Mouse (Mus musculus) lung, embryonic 14.5 days (tissue): ENCODE measurements around the gene Pigk. TPM values are rescaled to one million over a fixed set of nuclear protein-coding genes. Genes with fewer than 3 reads are reported as not detected.
"Not testable (repeated sequence)": the region's sequence is repeated elsewhere in the genome, so short reads cannot be mapped to it uniquely, and the experiment has no call there.

Source experiments
- ATAC-seq: fragments of 200-750 bp; cut with Nextera tagmentation; 2 replicates; pipeline ENCODE4 v1.8.0; 2017; ENCODE audit warnings: mild to moderate bottlenecking, moderate TSS enrichment, moderate library complexity; ENCODE audit not compliant: insufficient read depth
- DNase-seq: peaks from one replicate; pipeline ENCODE4 v3.0.0-alpha.2; 2015
- H3K27ac ChIP-seq: fragments of 300-500 bp; sonication (generic); 2 replicates; pipeline ENCODE4 v1.5.1; 2014; ENCODE audit warnings: low read depth, mild to moderate bottlenecking, moderate library complexity
- H3K27me3 ChIP-seq: fragments of 300-500 bp; sonication (generic); 2 replicates; pipeline ENCODE4 v1.6.1; 2014; ENCODE audit warnings: low read length, control low read depth; ENCODE audit not compliant: insufficient read depth
- H3K36me3 ChIP-seq: fragments of 300-500 bp; sonication (generic); 2 replicates; pipeline ENCODE4 v1.6.1; 2014; ENCODE audit warnings: control low read depth; ENCODE audit not compliant: insufficient read depth
- H3K4me1 ChIP-seq: fragments of 300-500 bp; sonication (generic); 2 replicates; pipeline ENCODE4 v1.6.1; 2014; ENCODE audit warnings: antibody characterized with exemption, control low read depth; ENCODE audit not compliant: insufficient read depth
- H3K4me2 ChIP-seq: fragments of 300-500 bp; sonication (generic); 2 replicates; pipeline ENCODE4 v1.6.1; 2014; ENCODE audit warnings: mild to moderate bottlenecking
- H3K4me3 ChIP-seq: fragments of 300-500 bp; sonication (generic); 2 replicates; pipeline ENCODE4 v1.5.1; 2014; ENCODE audit warnings: low read depth, low read length
- H3K9ac ChIP-seq: fragments of 300-500 bp; sonication (generic); 2 replicates; pipeline ENCODE4 v1.6.1; 2014
- H3K9me3 ChIP-seq: fragments of 300-500 bp; sonication (generic); 2 replicates; pipeline ENCODE4 v1.6.1; 2016; ENCODE audit warnings: low read depth, low read length, control low read depth
- CTCF ChIP-seq: IDR thresholded peaks from 2 replicates; pipeline ENCODE4 v1.5.1; 2016; ENCODE audit warnings: antibody characterized with exemption, low read depth
- WGBS: fragments of 180-500 bp; shearing (Covaris S2); extraction: QIAGEN DNeasy Blood & Tissue Kit; methylation state at CpG from one replicate; pipeline ENCODE4 v1.1.7; 2014; 5-methylcytosine and 5-hydroxymethylcytosine counted together
- polyA plus RNA-seq: library from polyadenylated mRNA; unstranded; fragments of >200 nt; fragmentation: Nextera tagmentation; extraction: Ambion mirVana; gene quantifications from 2 replicates; pipeline ENCODE4 v1.2.1, GENCODE M21; 2014

Pigk gene
- polyA plus RNA-seq, 1 experiment from 2014 or later: 50.3 TPM

- no peaks in the 10 kb centered on the region for H3K27me3 ChIP-seq
- DNase-seq (no peak), ATAC-seq (no peak)
- no peak overlapping the region for H3K4me2 ChIP-seq
- no peaks in the 10 kb centered on the region for H3K9me3 ChIP-seq
- TF ChIP-seq CTCF: no peak
- no peaks in the 10 kb centered on the region; the same call in 1 of the 2 replicates for H3K4me1 ChIP-seq
- no peak overlapping the region for H3K9ac ChIP-seq
- no peak overlapping the region for H3K4me3 ChIP-seq
- H3K27ac ChIP-seq: no peak overlapping the region
- H3K36me3 ChIP-seq: no peaks in the 10 kb centered on the region
- 69% methylated on average over 4 of the region's 4 CpGs for WGBS
Observed at GRCm38 (mm10) chr3:152779819-152780218, 65.9 kb downstream of the Pigk start.

GRCm38 (mm10) chr3:152783792-152784191 is 69.9 kb downstream of the Pigk start:
- TF ChIP-seq CTCF: peak; percentile 93
- 16% methylated on average over 7 of the region's 7 CpGs for WGBS
- H3K27me3 ChIP-seq: no peaks in the 10 kb centered on the region
- no peak overlapping the region for H3K27ac ChIP-seq
- no peaks in the 10 kb centered on the region for H3K4me1 ChIP-seq
- DNase-seq (peak; percentile 89), ATAC-seq (peak; percentile 82)
- H3K4me2 ChIP-seq: no peak overlapping the region
- H3K9me3 ChIP-seq: no peaks in the 10 kb centered on the region
- peaks cover 5% of the 10 kb centered on the region; the same call in 1 of the 2 replicates for H3K36me3 ChIP-seq
- no peak overlapping the region for H3K9ac ChIP-seq
- H3K4me3 ChIP-seq: no peak overlapping the region

GRCm38 (mm10) chr3:152784353-152784752 is 70.5 kb downstream of the Pigk start:
- ATAC-seq: peak; percentile 52; the same call in 1 of the 2 replicates

GRCm38 (mm10) chr3:152788301-152788953 is 74.5 kb downstream of the Pigk start:
- ATAC-seq, DNase-seq, H3K27ac ChIP-seq, H3K9me3 ChIP-seq, H3K27me3 ChIP-seq, H3K36me3 ChIP-seq, H3K9ac ChIP-seq, H3K4me1 ChIP-seq, H3K4me3 ChIP-seq, H3K4me2 ChIP-seq: not testable (repeated sequence)
- 89% methylated on average over 5 of the region's 5 CpGs for WGBS

More at GRCm38 (mm10) chr3:152784353-152784752, 70.5 kb downstream of the Pigk start:
- DNase-seq, H3K4me3 ChIP-seq, H3K27ac ChIP-seq, H3K9ac ChIP-seq, H3K36me3 ChIP-seq, H3K4me1 ChIP-seq, H3K4me2 ChIP-seq, H3K9me3 ChIP-seq, H3K27me3 ChIP-seq: not testable (repeated sequence)
- 85% methylated on average over 10 of the region's 13 CpGs for WGBS

GRCm38 (mm10) chr3:152792601-152793000 is 78.7 kb downstream of the Pigk start:
- Histone ChIP-seq H3K36me3 (peaks cover 4% of the 10 kb centered on the region; the same call in 1 of the 2 replicates), H3K9ac (no peak overlapping the region), H3K4me1 (no peaks in the 10 kb centered on the region), H3K9me3 (0 out of 2 replicates have a peak, but pooled peaks cover 4% of the 10 kb centered on the region), H3K27me3 (no peaks in the 10 kb centered on the region), H3K27ac (no peak overlapping the region), H3K4me2 (no peak overlapping the region), H3K4me3 (no peak overlapping the region)
- no peak for DNase-seq
- no peak for ATAC-seq
- no peak for TF ChIP-seq CTCF
- WGBS: 86% methylated on average over 5 of the region's 5 CpGs

- Histone ChIP-seq H3K27ac (no peak overlapping the region), H3K4me2 (no peak overlapping the region), H3K4me1 (no peaks in the 10 kb centered on the region), H3K9me3 (0 out of 2 replicates have a peak, but pooled peaks cover 4% of the 10 kb centered on the region), H3K27me3 (no peaks in the 10 kb centered on the region), H3K36me3 (peaks cover under 1% of the 10 kb centered on the region; the same call in 1 of the 2 replicates), H3K4me3 (no peak overlapping the region), H3K9ac (no peak overlapping the region)
- no peak for TF ChIP-seq CTCF
- peak; percentile 28 for DNase-seq
- no peak for ATAC-seq
- 67% methylated on average over 4 of the region's 4 CpGs for WGBS
Observed at GRCm38 (mm10) chr3:152793006-152793405, 79.1 kb downstream of the Pigk start.

- no peaks in the 10 kb centered on the region for H3K4me1 ChIP-seq
- DNase-seq (no peak), ATAC-seq (no peak)
- H3K4me3 ChIP-seq: no peak overlapping the region
- H3K27me3 ChIP-seq: no peaks in the 10 kb centered on the region
- no peak overlapping the region for H3K9ac ChIP-seq
- no peak overlapping the region for H3K27ac ChIP-seq
- 0 out of 2 replicates have a peak, but pooled peaks cover 4% of the 10 kb centered on the region for H3K9me3 ChIP-seq
- H3K4me2 ChIP-seq: no peak overlapping the region
- H3K36me3 ChIP-seq: no peaks in the 10 kb centered on the region
- no peak for TF ChIP-seq CTCF
- WGBS: 81% methylated on average over 4 of the region's 4 CpGs
Observed at GRCm38 (mm10) chr3:152796216-152796615, 82.3 kb downstream of the Pigk start.
